Mouse (Mus musculus): ENCODE results near the gene Uaca. TPM values are rescaled to one million over a fixed set of nuclear protein-coding genes. Genes with fewer than 3 reads are reported as not detected.

Uaca gene
- polyA plus RNA-seq, 2 experiments, result 0.62 to 1.9 TPM

- ATAC-seq (ENCODE audit: insufficient read depth), result no peak
- no peak overlapping the region for H3K9ac ChIP-seq (replicated peaks)
- H3K4me2 ChIP-seq (ENCODE audit: low read depth), result no peak overlapping the region
- H3K4me3 ChIP-seq (ENCODE audit: insufficient read depth in 1 of 2, low read depth in 2 of 2, low read length in 2 of 2), result no peak overlapping the region
- no peak for DNase-seq (ENCODE audit: low read depth in 3 of 3, low spot score in 3 of 3)
- no peaks in the 10 kb centered on the region for H3K27me3 ChIP-seq (ENCODE audit: control insufficient read depth, insufficient read depth, low read length)
- no peaks in the 10 kb centered on the region for H3K4me1 ChIP-seq (replicated peaks; ENCODE audit: control insufficient read depth in 2 of 2, insufficient read depth in 2 of 2, low read length in 1 of 2)
- no peaks in the 10 kb centered on the region for H3K36me3 ChIP-seq (replicated peaks; ENCODE audit: control insufficient read depth, insufficient read depth, low read depth)
- WGBS (ENCODE audit: insufficient replicate concordance), result 53% methylated on average over 5 of the region's 5 CpGs
- no peak overlapping the region for H3K27ac ChIP-seq
- no peak for TF ChIP-seq EP300 (IDR thresholded peaks at IDR 0.05; ENCODE audit: low read depth)
- TF ChIP-seq CTCF (IDR thresholded peaks at IDR 0.05; ENCODE audit: low read depth), result no peak
- H3K9me3 ChIP-seq (ENCODE audit: control insufficient read depth, low read length), result no peaks in the 10 kb centered on the region
Measured at GRCm38 (mm10) chr9:60921831-60922230, 127.5 kb downstream of the Uaca start.

GRCm38 (mm10) chr9:60926301-60926700 lies 132.0 kb downstream of the Uaca start:
- WGBS (ENCODE audit: insufficient replicate concordance), result 66% methylated on average over 9 of the region's 9 CpGs
- TF ChIP-seq EP300 (IDR thresholded peaks at IDR 0.05; ENCODE audit: low read depth) (no peak), CTCF (IDR thresholded peaks at IDR 0.05; ENCODE audit: low read depth) (no peak)
- Histone ChIP-seq H3K9ac (replicated peaks) (no peak overlapping the region), H3K36me3 (replicated peaks; ENCODE audit: control insufficient read depth, insufficient read depth, low read depth) (no peaks in the 10 kb centered on the region), H3K4me1 (replicated peaks; ENCODE audit: control insufficient read depth in 2 of 2, insufficient read depth in 2 of 2, low read length in 1 of 2) (no peaks in the 10 kb centered on the region), H3K4me2 (ENCODE audit: low read depth) (no peak overlapping the region), H3K27me3 (ENCODE audit: control insufficient read depth, insufficient read depth, low read length) (no peaks in the 10 kb centered on the region), H3K27ac (no peak overlapping the region), H3K9me3 (ENCODE audit: control insufficient read depth, low read length) (no peaks in the 10 kb centered on the region), H3K4me3 (ENCODE audit: insufficient read depth in 1 of 2, low read depth in 2 of 2, low read length in 2 of 2) (no peak overlapping the region)
- ATAC-seq (ENCODE audit: insufficient read depth) (no peak), DNase-seq (ENCODE audit: low read depth in 3 of 3, low spot score in 3 of 3) (no peak)

GRCm38 (mm10) chr9:60929290-60929983 lies 135.1 kb downstream of the Uaca start:
- Histone ChIP-seq H3K36me3 (replicated peaks; ENCODE audit: control insufficient read depth, insufficient read depth, low read depth) (no peaks in the 10 kb centered on the region), H3K9ac (replicated peaks) (no peak overlapping the region), H3K9me3 (ENCODE audit: control insufficient read depth, low read length) (no peaks in the 10 kb centered on the region), H3K4me3 (ENCODE audit: insufficient read depth in 1 of 2, low read depth in 2 of 2, low read length in 2 of 2) (no peak overlapping the region), H3K27ac (no peak overlapping the region), H3K27me3 (ENCODE audit: control insufficient read depth, insufficient read depth, low read length) (no peaks in the 10 kb centered on the region), H3K4me2 (ENCODE audit: low read depth) (no peak overlapping the region), H3K4me1 (replicated peaks; ENCODE audit: control insufficient read depth in 2 of 2, insufficient read depth in 2 of 2, low read length in 1 of 2) (no peaks in the 10 kb centered on the region)
- ATAC-seq (ENCODE audit: insufficient read depth) (no peak), DNase-seq (ENCODE audit: low read depth in 3 of 3, low spot score in 3 of 3) (no peak)
- TF ChIP-seq CTCF (IDR thresholded peaks at IDR 0.05; ENCODE audit: low read depth), result no peak
- TF ChIP-seq EP300 (IDR thresholded peaks at IDR 0.05; ENCODE audit: low read depth), result no peak
- WGBS (ENCODE audit: insufficient replicate concordance), result 66% methylated on average over 4 of the region's 4 CpGs

Other genes starting within 250 kb of the Uaca start
- gene Lrrc49, start 106.4 kb upstream of the Uaca start, polyA plus RNA-seq (2012; rRNA removed), result 0.45 and 0.54 TPM in 2 replicates
- 0.66 and 0.72 TPM in 2 replicates for gene Lrrc49, start 106.4 kb upstream of the Uaca start, polyA plus RNA-seq (2014; fragmentation: Nextera tagmentation; extraction: Ambion mirVana)
- gene Larp6, start 81.6 kb upstream of the Uaca start, polyA plus RNA-seq (2012; rRNA removed), result 0.02 TPM in 2 replicates
- not detected in 2 replicates for gene Larp6, start 81.6 kb upstream of the Uaca start, polyA plus RNA-seq (2014; fragmentation: Nextera tagmentation; extraction: Ambion mirVana)

Data from liver, embryonic 14.5 days (tissue).